Mouse (Mus musculus): ENCODE data around the gene Lgi1. TPM values are rescaled to one million over a fixed set of nuclear protein-coding genes. Genes with fewer than 3 reads are reported as not detected.

Lgi1 gene
- polyA plus RNA-seq, 1 experiment from 2014 or later, result 0.08 TPM

GRCm38 (mm10) chr19:38258651-38259065 is 5.7 kb upstream of the Lgi1 start:
- Histone ChIP-seq H3K9ac (ENCODE audit: low read depth, low read length) (no peak overlapping the region), H3K4me3 (ENCODE audit: low read depth, low read length) (no peak overlapping the region), H3K27me3 (ENCODE audit: control insufficient read depth, insufficient read depth, low read depth, low read length) (no peaks in the 10 kb centered on the region; the same call in 1 of the 2 replicates), H3K27ac (ENCODE audit: low read length) (no peak overlapping the region), H3K4me2 (ENCODE audit: low read depth, low read length) (no peak overlapping the region), H3K9me3 (replicated peaks; ENCODE audit: control insufficient read depth, low read length) (no peaks in the 10 kb centered on the region), H3K4me1 (ENCODE audit: control insufficient read depth, low read depth, low read length) (no peaks in the 10 kb centered on the region), H3K36me3 (ENCODE audit: control insufficient read depth, insufficient read depth) (no peaks in the 10 kb centered on the region)
- ATAC-seq (ENCODE audit: low read depth), result no peak
- 61% methylated on average over 3 of the region's 3 CpGs for WGBS (ENCODE audit: insufficient replicate concordance)

DNA sequence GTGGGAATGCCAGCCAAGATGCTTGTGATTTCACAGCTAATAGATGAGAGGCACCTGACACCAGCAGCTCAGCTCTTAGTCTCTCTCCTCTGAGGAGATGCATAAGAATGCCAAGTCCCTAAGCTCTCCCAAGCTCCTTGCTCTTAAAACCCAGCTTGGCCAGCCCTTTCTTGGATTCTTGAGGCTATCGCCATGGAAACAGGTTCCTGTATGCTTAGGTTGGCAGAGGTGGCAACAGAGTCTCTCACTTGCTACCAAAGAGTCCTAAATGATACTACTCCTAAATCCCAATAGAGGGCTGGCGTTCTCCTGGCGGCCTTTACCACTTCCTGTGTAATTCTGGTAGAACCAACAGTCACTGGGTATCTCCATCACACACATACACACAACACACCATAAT is 4.9 kb upstream of the Lgi1 start:
- Histone ChIP-seq H3K27me3 (ENCODE audit: control insufficient read depth, insufficient read depth, low read depth, low read length) (peaks cover 6% of the 10 kb centered on the region; the same call in 1 of the 2 replicates), H3K4me1 (ENCODE audit: control insufficient read depth, low read depth, low read length) (no peaks in the 10 kb centered on the region), H3K4me2 (ENCODE audit: low read depth, low read length) (no peak overlapping the region), H3K27ac (ENCODE audit: low read length) (no peak overlapping the region), H3K36me3 (ENCODE audit: control insufficient read depth, insufficient read depth) (no peaks in the 10 kb centered on the region), H3K9me3 (replicated peaks; ENCODE audit: control insufficient read depth, low read length) (no peaks in the 10 kb centered on the region), H3K4me3 (ENCODE audit: low read depth, low read length) (no peak overlapping the region), H3K9ac (ENCODE audit: low read depth, low read length) (no peak overlapping the region)
- WGBS (ENCODE audit: insufficient replicate concordance), result 49% methylated on average over 3 of the region's 3 CpGs
- no peak for ATAC-seq (ENCODE audit: low read depth)

- H3K9me3 ChIP-seq (replicated peaks; ENCODE audit: control insufficient read depth, low read length), result no peaks in the 10 kb centered on the region
- H3K27me3 ChIP-seq (ENCODE audit: control insufficient read depth, insufficient read depth, low read depth, low read length), result peaks cover 8% of the 10 kb centered on the region; the same call in 1 of the 2 replicates
- ATAC-seq (ENCODE audit: low read depth), result no peak
- H3K4me1 ChIP-seq (ENCODE audit: control insufficient read depth, low read depth, low read length), result no peaks in the 10 kb centered on the region
- H3K4me2 ChIP-seq (ENCODE audit: low read depth, low read length), result no peak overlapping the region
- H3K36me3 ChIP-seq (ENCODE audit: control insufficient read depth, insufficient read depth), result no peaks in the 10 kb centered on the region
- no peak overlapping the region for H3K4me3 ChIP-seq (ENCODE audit: low read depth, low read length)
- no peak overlapping the region for H3K27ac ChIP-seq (ENCODE audit: low read length)
- H3K9ac ChIP-seq (ENCODE audit: low read depth, low read length), result no peak overlapping the region
- 36% methylated on average over 4 of the region's 4 CpGs for WGBS (ENCODE audit: insufficient replicate concordance)
Measured at GRCm38 (mm10) chr19:38260346-38260745, 4.0 kb upstream of the Lgi1 start.

GRCm38 (mm10) chr19:38261351-38261750 is 3.0 kb upstream of the Lgi1 start:
- no peak for ATAC-seq (ENCODE audit: low read depth)
- peaks cover 8% of the 10 kb centered on the region for H3K27me3 ChIP-seq (ENCODE audit: control insufficient read depth, insufficient read depth, low read depth, low read length)
- H3K4me3 ChIP-seq (ENCODE audit: low read depth, low read length), result no peak overlapping the region
- H3K9me3 ChIP-seq (replicated peaks; ENCODE audit: control insufficient read depth, low read length), result no peaks in the 10 kb centered on the region
- H3K4me2 ChIP-seq (ENCODE audit: low read depth, low read length), result no peak overlapping the region
- H3K36me3 ChIP-seq (ENCODE audit: control insufficient read depth, insufficient read depth), result no peaks in the 10 kb centered on the region
- no peaks in the 10 kb centered on the region for H3K4me1 ChIP-seq (ENCODE audit: control insufficient read depth, low read depth, low read length)
- no peak overlapping the region for H3K27ac ChIP-seq (ENCODE audit: low read length)
- H3K9ac ChIP-seq (ENCODE audit: low read depth, low read length), result no peak overlapping the region
- 69% methylated on average over 5 of the region's 5 CpGs for WGBS (ENCODE audit: insufficient replicate concordance)

DNA sequence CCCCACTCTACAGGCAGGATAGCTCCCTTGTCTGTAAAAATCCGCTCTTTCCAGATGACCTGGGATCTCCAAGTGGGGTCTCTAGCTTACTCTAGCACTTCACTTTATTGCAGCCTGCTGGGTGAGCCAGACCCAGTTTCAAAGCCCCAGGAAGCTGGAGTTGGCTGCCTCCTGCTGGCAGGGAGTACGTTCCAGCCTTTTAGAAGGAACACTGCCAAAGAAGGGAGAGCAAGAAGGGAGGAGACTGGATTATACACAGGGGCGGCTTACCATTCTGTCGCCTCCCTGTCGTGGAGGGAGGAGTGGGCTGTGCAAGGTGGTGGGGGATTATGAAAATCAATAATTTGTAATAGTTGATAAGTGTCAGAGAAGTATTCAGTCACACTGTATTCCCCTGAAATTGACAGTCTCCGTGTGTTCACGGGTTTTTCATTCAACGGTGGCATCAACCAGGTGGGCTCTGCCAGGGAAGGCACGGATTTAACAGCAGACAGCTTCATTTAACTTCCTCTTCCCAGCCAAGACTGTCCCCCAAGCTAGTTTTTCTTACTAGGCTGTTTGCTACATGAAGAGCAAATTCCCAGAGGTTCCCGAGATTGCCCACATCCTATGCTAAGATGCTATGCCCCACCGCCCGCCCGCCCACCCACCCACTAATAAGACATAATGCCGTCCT is 369 bp upstream of the Lgi1 start:
- ATAC-seq (ENCODE audit: low read depth), result no peak
- 12% methylated on average over 14 of the region's 14 CpGs for WGBS (ENCODE audit: insufficient replicate concordance)
- H3K4me2 ChIP-seq (ENCODE audit: low read depth, low read length), result no peak overlapping the region

DNA sequence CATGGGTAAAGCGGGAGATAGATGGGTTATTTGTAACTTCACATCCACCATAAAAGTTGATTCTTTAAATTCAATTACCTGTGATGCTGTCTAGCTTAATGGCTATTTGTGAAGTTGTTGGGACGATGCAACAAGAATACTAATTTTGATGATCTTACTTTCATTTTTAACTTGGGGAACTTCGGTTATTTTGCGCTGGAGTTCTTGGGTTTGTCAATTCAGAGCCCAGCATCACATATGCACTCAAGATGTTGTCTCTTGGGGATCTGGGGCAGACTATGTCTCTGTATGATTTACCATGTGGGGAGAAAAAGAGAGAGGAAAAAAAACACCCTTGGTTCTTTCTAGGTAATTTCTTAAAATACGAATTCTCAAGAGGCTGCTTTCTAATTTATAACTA is 1.4 kb downstream of the Lgi1 start:
- Histone ChIP-seq H3K36me3 (ENCODE audit: control insufficient read depth, insufficient read depth) (no peaks in the 10 kb centered on the region), H3K27ac (ENCODE audit: low read length) (no peak overlapping the region), H3K4me3 (ENCODE audit: low read depth, low read length) (no peak overlapping the region), H3K4me2 (ENCODE audit: low read depth, low read length) (no peak overlapping the region), H3K27me3 (ENCODE audit: control insufficient read depth, insufficient read depth, low read depth, low read length) (peaks cover 8% of the 10 kb centered on the region), H3K9me3 (replicated peaks; ENCODE audit: control insufficient read depth, low read length) (no peaks in the 10 kb centered on the region), H3K9ac (ENCODE audit: low read depth, low read length) (no peak overlapping the region), H3K4me1 (ENCODE audit: control insufficient read depth, low read depth, low read length) (no peaks in the 10 kb centered on the region)
- no peak for ATAC-seq (ENCODE audit: low read depth)
- 64% methylated on average over 5 of the region's 5 CpGs for WGBS (ENCODE audit: insufficient replicate concordance)

More for the DNA sequence above, 369 bp upstream of the Lgi1 start:
- Histone ChIP-seq H3K27ac (ENCODE audit: low read length) (no peak overlapping the region), H3K36me3 (ENCODE audit: control insufficient read depth, insufficient read depth) (no peaks in the 10 kb centered on the region), H3K4me3 (ENCODE audit: low read depth, low read length) (no peak overlapping the region), H3K9ac (ENCODE audit: low read depth, low read length) (no peak overlapping the region), H3K4me1 (ENCODE audit: control insufficient read depth, low read depth, low read length) (no peaks in the 10 kb centered on the region), H3K9me3 (replicated peaks; ENCODE audit: control insufficient read depth, low read length) (no peaks in the 10 kb centered on the region), H3K27me3 (ENCODE audit: control insufficient read depth, insufficient read depth, low read depth, low read length) (peaks cover 8% of the 10 kb centered on the region)

GRCm38 (mm10) chr19:38267469-38267868 is 3.1 kb downstream of the Lgi1 start:
- Histone ChIP-seq H3K36me3 (ENCODE audit: control insufficient read depth, insufficient read depth) (no peaks in the 10 kb centered on the region), H3K4me2 (ENCODE audit: low read depth, low read length) (no peak overlapping the region), H3K4me3 (ENCODE audit: low read depth, low read length) (no peak overlapping the region), H3K27me3 (ENCODE audit: control insufficient read depth, insufficient read depth, low read depth, low read length) (peaks cover 8% of the 10 kb centered on the region), H3K27ac (ENCODE audit: low read length) (no peak overlapping the region), H3K9ac (ENCODE audit: low read depth, low read length) (no peak overlapping the region), H3K4me1 (ENCODE audit: control insufficient read depth, low read depth, low read length) (no peaks in the 10 kb centered on the region), H3K9me3 (replicated peaks; ENCODE audit: control insufficient read depth, low read length) (no peaks in the 10 kb centered on the region)
- ATAC-seq (ENCODE audit: low read depth), result no peak
- WGBS (ENCODE audit: insufficient replicate concordance), result 59% methylated on average over 5 of the region's 5 CpGs

- H3K36me3 ChIP-seq (ENCODE audit: control insufficient read depth, insufficient read depth), result no peaks in the 10 kb centered on the region
- H3K4me3 ChIP-seq (ENCODE audit: low read depth, low read length), result no peak overlapping the region
- no peak overlapping the region for H3K9ac ChIP-seq (ENCODE audit: low read depth, low read length)
- no peaks in the 10 kb centered on the region for H3K4me1 ChIP-seq (ENCODE audit: control insufficient read depth, low read depth, low read length)
- H3K27ac ChIP-seq (ENCODE audit: low read length), result no peak overlapping the region
- 25% methylated on average over 6 of the region's 6 CpGs for WGBS (ENCODE audit: insufficient replicate concordance)
- ATAC-seq (ENCODE audit: low read depth), result no peak
- H3K4me2 ChIP-seq (ENCODE audit: low read depth, low read length), result no peak overlapping the region
- H3K9me3 ChIP-seq (replicated peaks; ENCODE audit: control insufficient read depth, low read length), result no peaks in the 10 kb centered on the region
- H3K27me3 ChIP-seq (ENCODE audit: control insufficient read depth, insufficient read depth, low read depth, low read length), result no peaks in the 10 kb centered on the region
Measured at GRCm38 (mm10) chr19:38271071-38271470, 6.7 kb downstream of the Lgi1 start.

- no peaks in the 10 kb centered on the region for H3K4me1 ChIP-seq (ENCODE audit: control insufficient read depth, low read depth, low read length)
- no peaks in the 10 kb centered on the region for H3K9me3 ChIP-seq (replicated peaks; ENCODE audit: control insufficient read depth, low read length)
- 60% methylated on average over 7 of the region's 7 CpGs for WGBS (ENCODE audit: insufficient replicate concordance)
- H3K36me3 ChIP-seq (ENCODE audit: control insufficient read depth, insufficient read depth), result no peaks in the 10 kb centered on the region
- ATAC-seq (ENCODE audit: low read depth), result no peak
- no peak overlapping the region for H3K4me2 ChIP-seq (ENCODE audit: low read depth, low read length)
- H3K27me3 ChIP-seq (ENCODE audit: control insufficient read depth, insufficient read depth, low read depth, low read length), result no peaks in the 10 kb centered on the region
- no peak overlapping the region for H3K4me3 ChIP-seq (ENCODE audit: low read depth, low read length)
- no peak overlapping the region for H3K9ac ChIP-seq (ENCODE audit: low read depth, low read length)
- no peak overlapping the region for H3K27ac ChIP-seq (ENCODE audit: low read length)
Measured at GRCm38 (mm10) chr19:38273820-38274219, 9.5 kb downstream of the Lgi1 start.
